In genomic region chr7:26303429-26304166, GRCm38 (mm10) we compare ENCODE assay signal across 42 mouse cellular contexts. TPM values are rescaled to one million over a fixed set of nuclear protein-coding genes. Genes with fewer than 3 reads are reported as not detected.
"Had no signal": no experiment of that assay in that cellular context is flagged by ENCODE, and none has a peak within 500 bp of the region (broad histone marks: within the 10 kb centered on the region; RNA-seq: fewer than 3 reads in every experiment).

No protein-coding gene starts in this region.

RNA-seq across cellular contexts. Expression of gene Cyp2a4, which starts 3.4 kb away (rescaled TPM):
- total RNA-seq: heart, adult 2 months; heart, adult 8-10 months; heart, postnatal 10 days; heart, postnatal 25 days; heart, postnatal 36 days; heart, postnatal 4 days; hematopoietic stem cell, adult 5-6 weeks; hindbrain, postnatal 0 days; layer of hippocampus, adult 18-20 months; layer of hippocampus, adult 2 months; layer of hippocampus, adult 8-10 months; layer of hippocampus, postnatal 10 days; layer of hippocampus, postnatal 14 days; layer of hippocampus, postnatal 25 days; layer of hippocampus, postnatal 36 days had no signal
- polyA plus RNA-seq: heart, adult 2 months; heart, embryonic 10.5 days; heart, embryonic 11.5 days; heart, embryonic 12.5 days; heart, embryonic 13.5 days; heart, embryonic 14.5 days; heart, embryonic 15.5 days; heart, embryonic 16.5 days; heart, postnatal 0 days; hindbrain, embryonic 10.5 days; hindbrain, embryonic 11.5 days; hindbrain, embryonic 12.5 days; hindbrain, embryonic 13.5 days; hindbrain, embryonic 14.5 days; hindbrain, embryonic 15.5 days; hindbrain, embryonic 16.5 days; hindbrain, postnatal 0 days; inflammation-experienced regulatory T-cells, adult 6 months; intestine, embryonic 14.5 days; intestine, embryonic 15.5 days; intestine, embryonic 16.5 days; intestine, postnatal 0 days; kidney, embryonic 14.5 days; kidney, embryonic 15.5 days; kidney, embryonic 16.5 days; kidney, postnatal 0 days; large intestine, adult 2 months had no signal

RNA-seq across cellular contexts. Expression of gene Vmn1r184, which starts 43.5 kb away (rescaled TPM):
- total RNA-seq: heart, adult 2 months; heart, adult 8-10 months; heart, postnatal 10 days; heart, postnatal 14 days; heart, postnatal 25 days; heart, postnatal 36 days; heart, postnatal 4 days; hematopoietic stem cell, adult 5-6 weeks; hindbrain, postnatal 0 days; layer of hippocampus, adult 18-20 months; layer of hippocampus, adult 2 months; layer of hippocampus, adult 8-10 months; layer of hippocampus, postnatal 10 days; layer of hippocampus, postnatal 14 days; layer of hippocampus, postnatal 25 days; layer of hippocampus, postnatal 36 days had no signal
- polyA plus RNA-seq: heart, adult 2 months; heart, embryonic 10.5 days; heart, embryonic 11.5 days; heart, embryonic 12.5 days; heart, embryonic 13.5 days; heart, embryonic 14.5 days; heart, embryonic 15.5 days; heart, embryonic 16.5 days; heart, postnatal 0 days; hindbrain, embryonic 10.5 days; hindbrain, embryonic 11.5 days; hindbrain, embryonic 12.5 days; hindbrain, embryonic 13.5 days; hindbrain, embryonic 14.5 days; hindbrain, embryonic 15.5 days; hindbrain, embryonic 16.5 days; hindbrain, postnatal 0 days; intestine, embryonic 14.5 days; intestine, embryonic 15.5 days; intestine, embryonic 16.5 days; intestine, postnatal 0 days; kidney, adult 2 months; kidney, embryonic 14.5 days; kidney, embryonic 15.5 days; kidney, embryonic 16.5 days; kidney, postnatal 0 days; large intestine, adult 2 months had no signal
